Mouse (Mus musculus) neural tube, embryonic 12.5 days (tissue): Measurements from ENCODE around the gene Zfp661. TPM values are rescaled to one million over a fixed set of nuclear protein-coding genes. Genes with fewer than 3 reads are reported as not detected.

Experiments used
- polyA plus RNA-seq: library from polyadenylated mRNA; unstranded; fragments of >200 nt; fragmentation: Nextera tagmentation; extraction: Ambion mirVana; gene quantifications from 2 replicates; pipeline ENCODE4 v1.2.1, GENCODE M21; 2016

The Zfp661 gene
- polyA plus RNA-seq, 1 experiment from 2014 or later, result 8.6 TPM

Other genes starting within 250 kb of the Zfp661 start
- gene Astl, start 248.5 kb downstream of the Zfp661 start, polyA plus RNA-seq, result not detected in 2 replicates
- 1.3 TPM in 2 replicates for gene Adra2b, start 223.9 kb downstream of the Zfp661 start, polyA plus RNA-seq
- 0.14 TPM in 2 replicates for gene Gpat2, start 161.9 kb downstream of the Zfp661 start, polyA plus RNA-seq
- gene Fahd2a, start 142.5 kb downstream of the Zfp661 start, polyA plus RNA-seq, result 26.3 and 29.2 TPM in 2 replicates
- 1.6 TPM in 2 replicates for gene Kcnip3, start 65.0 kb downstream of the Zfp661 start, polyA plus RNA-seq
- gene Prom2, start 45.6 kb downstream of the Zfp661 start, polyA plus RNA-seq, result 0.32 and 0.60 TPM in 2 replicates
- gene Mrps5, start 128 bp upstream of the Zfp661 start, polyA plus RNA-seq, result 149 and 151 TPM in 2 replicates
- 0.96 and 1.1 TPM in 2 replicates for gene Mal, start 69.6 kb upstream of the Zfp661 start, polyA plus RNA-seq
- 1.0 and 1.1 TPM in 2 replicates for gene Mall, start 142.8 kb upstream of the Zfp661 start, polyA plus RNA-seq
- gene Nphp1, start 201.8 kb upstream of the Zfp661 start, polyA plus RNA-seq, result 21.3 and 24.6 TPM in 2 replicates
- gene Mtln, start 205.4 kb upstream of the Zfp661 start, polyA plus RNA-seq, result 26.6 and 26.7 TPM in 2 replicates
- 45.3 and 48.6 TPM in 2 replicates for gene Bub1, start 244.8 kb upstream of the Zfp661 start, polyA plus RNA-seq